ENCODE assay signal across 8 mouse cellular contexts in the genomic region with DNA sequence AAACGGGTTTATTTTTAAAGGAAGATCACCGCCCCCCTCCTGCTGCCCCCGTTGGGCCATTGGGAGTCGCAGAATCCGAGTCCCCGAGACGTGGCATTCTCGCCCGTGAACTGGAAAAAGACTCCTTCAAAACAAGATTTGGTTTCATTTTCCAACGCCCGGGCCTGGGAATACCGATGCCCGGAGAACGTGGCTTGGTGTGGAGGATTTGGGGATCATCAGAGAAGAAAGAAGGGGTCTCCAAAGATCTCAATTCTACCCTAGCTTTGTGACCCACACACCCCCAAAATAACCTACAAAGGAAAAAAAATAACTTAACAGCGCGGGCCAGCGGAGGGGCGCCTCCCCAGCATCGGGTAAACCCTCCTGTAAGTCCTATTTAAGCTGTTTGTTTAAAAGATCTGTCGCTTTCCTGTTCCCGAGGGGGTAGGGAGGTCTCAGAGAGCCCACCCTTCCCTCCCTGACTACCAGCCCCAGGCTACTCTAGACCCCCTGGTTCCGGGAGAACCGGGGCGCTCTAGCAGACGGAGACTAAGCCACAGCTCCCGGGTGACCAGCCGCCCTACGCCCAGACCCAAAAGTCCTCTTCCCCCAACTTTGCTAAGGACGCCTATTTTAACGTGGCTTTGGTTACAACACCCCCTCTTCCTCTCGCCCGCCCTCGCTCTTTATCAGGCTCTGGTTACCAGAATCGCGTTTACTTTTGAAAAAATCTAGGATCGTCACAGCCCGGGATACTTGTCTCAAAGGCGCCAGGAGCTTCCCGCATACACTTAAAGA. TPM values are rescaled to one million over a fixed set of nuclear protein-coding genes. Genes with fewer than 3 reads are reported as not detected.
DNase-seq lines count a peak whose midpoint lies in the region; ATAC-seq and TF ChIP-seq lines count a peak whose summit lies in the region.

No protein-coding gene starts in this region.

- peaks cover 87% of the 10 kb centered on the region for H3K27me3 ChIP-seq in G1E (ENCODE audit: insufficient read depth, low read length)
- no peaks in the 10 kb centered on the region for H3K27me3 ChIP-seq in forebrain, embryonic 13.5 days

- H3K9ac ChIP-seq in forebrain, embryonic 13.5 days = peak overlapping the region; percentile 100

- DNase-seq in G1E (ENCODE audit: low spot score) = no peak
- DNase-seq in heart, postnatal 4 days = peak; percentile 65
- DNase-seq in layer of hippocampus, adult 9-11 months = peak; percentile 45
- peak; percentile 67 for DNase-seq in lung, postnatal 14 days
- DNase-seq in right cerebral cortex, postnatal 14 days = peak; percentile 30

- peak overlapping the region; percentile 100 for H3K27ac ChIP-seq in bone marrow macrophage, adult 2 months (ENCODE audit: insufficient read depth, low read depth, low read length)
- peak overlapping the region; percentile 100 for H3K27ac ChIP-seq in forebrain, embryonic 13.5 days

- H3K9me3 ChIP-seq in G1E (replicated peaks) = peaks cover 26% of the 10 kb centered on the region
- no peaks in the 10 kb centered on the region for H3K9me3 ChIP-seq in forebrain, embryonic 13.5 days (replicated peaks)

- TF ChIP-seq CTCF in G1E (IDR thresholded peaks at IDR 0.05; ENCODE audit: low read depth, low read length) = no peak
- no peak for TF ChIP-seq CTCF in bone marrow macrophage, adult 2 months (IDR thresholded peaks at IDR 0.05; ENCODE audit: low read depth, low read length)

- peak overlapping the region; percentile 73 for H3K4me3 ChIP-seq in G1E (ENCODE audit: low read depth, low read length)
- peak overlapping the region; percentile 94 for H3K4me3 ChIP-seq in bone marrow macrophage, adult 2 months (ENCODE audit: insufficient read depth, low read length)
- H3K4me3 ChIP-seq in forebrain, embryonic 13.5 days = peak overlapping the region; percentile 99

- peaks cover 55% of the 10 kb centered on the region for H3K4me1 ChIP-seq in G1E (ENCODE audit: insufficient read depth, low read depth, low read length)
- H3K4me1 ChIP-seq in bone marrow macrophage, adult 2 months (ENCODE audit: control insufficient read depth, insufficient read depth, low read length) = peaks cover 11% of the 10 kb centered on the region
- H3K4me1 ChIP-seq in forebrain, embryonic 13.5 days = peaks cover 23% of the 10 kb centered on the region

- no peak for ATAC-seq in G1E (ENCODE audit: extremely low read depth, insufficient number of reproducible peaks, low FRiP score, poor library complexity, severe bottlenecking)
- ATAC-seq in forebrain, embryonic 13.5 days = no peak
- ATAC-seq in frontal cortex, adult (ENCODE audit: low TSS enrichment) = no peak

- peak; percentile 39; the same call in 1 of the 2 replicates for TF ChIP-seq POLR2A in bone marrow macrophage, adult 2 months (IDR thresholded peaks at IDR 0.05; ENCODE audit: borderline replicate concordance, low read depth, low read length)

- H3K36me3 ChIP-seq in G1E (replicated peaks) = peaks cover 4% of the 10 kb centered on the region
- H3K36me3 ChIP-seq in forebrain, embryonic 13.5 days (ENCODE audit: poor library complexity, severe bottlenecking) = peaks cover 19% of the 10 kb centered on the region

- 0% methylated on average over 39 of the region's 39 CpGs for WGBS in forebrain, embryonic 13.5 days

- peak overlapping the region; percentile 98 for H3K4me2 ChIP-seq in forebrain, embryonic 13.5 days

RNA-seq across cellular contexts. Expression of a gene that starts 1.2 kb away (rescaled TPM):
- total RNA-seq in G1E (2014; fragmentation: Nextera tagmentation) = 30.2 and 36.3 TPM in 2 replicates
- total RNA-seq in G1E (2017) = 4.6 and 5.4 TPM in 2 replicates
- 81.6 and 90.7 TPM in 2 replicates for polyA plus RNA-seq in G1E (2012)
- polyA plus RNA-seq in bone marrow macrophage, adult 2 months (2012; ENCODE audit: insufficient read depth, insufficient read length, missing spikeins) = 57.3 and 64.5 TPM in 2 replicates
- polyA plus RNA-seq in forebrain, embryonic 13.5 days (2015; fragmentation: Nextera tagmentation; extraction: Ambion mirVana) = 34.7 and 35.9 TPM in 2 replicates
- total RNA-seq in heart, postnatal 4 days (2021) = 100 to 1,000 TPM; 113 TPM
